Mouse (Mus musculus) megakaryocyte-erythroid progenitor cell, adult 5-6 weeks (primary cell): ENCODE data around the gene Nfkb2. TPM values are rescaled to one million over a fixed set of nuclear protein-coding genes. Genes with fewer than 3 reads are reported as not detected.

ENCODE experiments used
- ATAC-seq: replicated peaks from 2 replicates; pipeline ENCODE4 v1.8.0; 2016; ENCODE audit warnings: mild to moderate bottlenecking, inconsistent platforms; ENCODE audit not compliant: severe bottlenecking, poor library complexity, low FRiP score, low TSS enrichment
- total RNA-seq, 2 experiments: library from RNA; stranded (forward) in 1 of 2; stranded (reverse) in 1 of 2; fragments of 200-1000, 215-1000 nt in 1 of 2; fragments of >200 nt in 1 of 2; fragmentation: Nextera tagmentation in 1 of 2; gene quantifications; 2 replicates each; pipeline ENCODE4 v1.2.3; 2014 to 2017

The Nfkb2 gene
- total RNA-seq (2014; fragmentation: Nextera tagmentation) (2.8 and 5.6 TPM in 2 replicates), total RNA-seq (2017) (4.9 and 6.1 TPM in 2 replicates)

- peak; percentile 81 for ATAC-seq
These were observed at the start of gene Nfkb2 for GRCm38 (mm10) chr19:46304216-46304841. Gene Nfkb2, plus strand, starts transcription at chr19:46304320.

GRCm38 (mm10) chr19:46264762-46265161 lies 39.4 kb upstream of the Nfkb2 start:
- no peak for ATAC-seq

GRCm38 (mm10) chr19:46275307-46275706 lies 28.8 kb upstream of the Nfkb2 start:
- peak; percentile 78; the same call in 1 of the 2 replicates for ATAC-seq

- no peak for ATAC-seq
These were observed 21.9 kb upstream of the Nfkb2 start for GRCm38 (mm10) chr19:46282081-46282849.

- no peak for ATAC-seq
These were observed 19.4 kb upstream of the Nfkb2 start for GRCm38 (mm10) chr19:46284686-46285085.

- ATAC-seq, result no peak
These were observed 18.5 kb upstream of the Nfkb2 start for GRCm38 (mm10) chr19:46285631-46286030.

- no peak for ATAC-seq
These were observed 18.1 kb upstream of the Nfkb2 start for GRCm38 (mm10) chr19:46286047-46286446.

- no peak for ATAC-seq
These were observed 17.2 kb upstream of the Nfkb2 start for GRCm38 (mm10) chr19:46286926-46287325.

- no peak for ATAC-seq
These were observed 16.6 kb upstream of the Nfkb2 start for GRCm38 (mm10) chr19:46287566-46287965.

GRCm38 (mm10) chr19:46290535-46291105 lies 13.5 kb upstream of the Nfkb2 start:
- no peak for ATAC-seq

- ATAC-seq, result no peak
These were observed 7.2 kb upstream of the Nfkb2 start for GRCm38 (mm10) chr19:46296938-46297337.

- ATAC-seq, result no peak
These were observed 3.6 kb upstream of the Nfkb2 start for GRCm38 (mm10) chr19:46300294-46301045.

- ATAC-seq, result no peak
These were observed 1.6 kb upstream of the Nfkb2 start for GRCm38 (mm10) chr19:46302551-46302950.

GRCm38 (mm10) chr19:46303251-46304215 lies 587 bp upstream of the Nfkb2 start:
- no peak for ATAC-seq

- peak; percentile 40 for ATAC-seq
These were observed 801 bp downstream of the Nfkb2 start for GRCm38 (mm10) chr19:46304908-46305333.

GRCm38 (mm10) chr19:46305432-46306267 lies 1.5 kb downstream of the Nfkb2 start:
- peak; percentile 56 for ATAC-seq

- no peak for ATAC-seq
These were observed 2.1 kb downstream of the Nfkb2 start for GRCm38 (mm10) chr19:46306268-46306610.

- ATAC-seq, result no peak
These were observed 2.7 kb downstream of the Nfkb2 start for GRCm38 (mm10) chr19:46306751-46307289.
